Mouse (Mus musculus) lung, adult 2 months (tissue): ENCODE measurements around the gene Ankrd34a. TPM values are rescaled to one million over a fixed set of nuclear protein-coding genes. Genes with fewer than 3 reads are reported as not detected.

Experiments used
- DNase-seq: peaks from one replicate; pipeline ENCODE4 v3.0.0; 2022
- H3K4me1 ChIP-seq: fragments of 200-500 bp; 2 replicates; pipeline ENCODE4 v1.6.1; 2011; ENCODE audit warnings: low read length; ENCODE audit not compliant: control insufficient read depth, insufficient read depth
- H3K4me3 ChIP-seq: fragments of 200-500 bp; replicated peaks from 2 replicates; pipeline ENCODE3; 2011; ENCODE audit warnings: low read depth, mild to moderate bottlenecking, control low read depth, low read length; ENCODE audit errors: extremely low read depth
- CTCF ChIP-seq: fragments of 200-500 bp; IDR thresholded peaks from 2 replicates; pipeline ENCODE4 v1.5.1; 2011; ENCODE audit warnings: mild to moderate bottlenecking, low read length, control low read depth; ENCODE audit not compliant: insufficient read depth
- POLR2A ChIP-seq: fragments of 200-500 bp; IDR thresholded peaks from 2 replicates; pipeline ENCODE4 v1.6.1; 2011; ENCODE audit warnings: low read depth, mild to moderate bottlenecking, control low read depth, low read length, borderline replicate concordance; ENCODE audit errors: extremely low read depth
- WGBS: fragments of 180-500 bp; shearing (Covaris S2); methylation state at CpG from one replicate; pipeline ENCODE4 v1.1.7; 2018; 5-methylcytosine and 5-hydroxymethylcytosine counted together
- polyA plus RNA-seq: library from polyadenylated mRNA; depleted of rRNA; stranded (reverse); fragments of >200 nt; gene quantifications from 2 replicates; pipeline ENCODE4 v1.2.3, GENCODE M21; 2012

The Ankrd34a gene
- polyA plus RNA-seq, 1 experiment: 0.44 TPM

- Histone ChIP-seq H3K4me1 (peaks cover 31% of the 10 kb centered on the region), H3K4me3 (no peak overlapping the region)
- WGBS: 64% methylated on average over 12 of the region's 12 CpGs
- no peak for TF ChIP-seq CTCF
- no peak for TF ChIP-seq POLR2A
- DNase-seq: peak; percentile 12
Measured at GRCm38 (mm10) chr3:96578561-96579238, 17.7 kb upstream of the Ankrd34a start.

- WGBS: 72% methylated on average over 4 of the region's 4 CpGs
- Histone ChIP-seq H3K4me1 (peaks cover 31% of the 10 kb centered on the region), H3K4me3 (peak overlapping the region; percentile 35)
- DNase-seq: peak; percentile 13
- no peak for TF ChIP-seq CTCF
- no peak for TF ChIP-seq POLR2A
Measured at GRCm38 (mm10) chr3:96579239-96579750, 17.1 kb upstream of the Ankrd34a start.

GRCm38 (mm10) chr3:96579885-96580454 is 16.5 kb upstream of the Ankrd34a start:
- WGBS: 5% methylated on average over 16 of the region's 16 CpGs
- H3K4me3 ChIP-seq: peak overlapping the region; percentile 35

GRCm38 (mm10) chr3:96581141-96581540 is 15.3 kb upstream of the Ankrd34a start:
- Histone ChIP-seq H3K4me3 (no peak overlapping the region), H3K4me1 (peaks cover 19% of the 10 kb centered on the region)
- TF ChIP-seq CTCF: no peak
- no peak for TF ChIP-seq POLR2A
- WGBS: 77% methylated on average over 6 of the region's 6 CpGs
- peak; percentile 3 for DNase-seq

More at GRCm38 (mm10) chr3:96579885-96580454, 16.5 kb upstream of the Ankrd34a start:
- H3K4me1 ChIP-seq: peaks cover 31% of the 10 kb centered on the region
- DNase-seq: peak; percentile 90
- TF ChIP-seq CTCF: peak; percentile 100
- peak; percentile 46; the same call in 1 of the 2 replicates for TF ChIP-seq POLR2A

- WGBS: 84% methylated on average over 16 of the region's 16 CpGs
- H3K4me1 ChIP-seq: peaks cover 17% of the 10 kb centered on the region
- no peak overlapping the region for H3K4me3 ChIP-seq
- TF ChIP-seq CTCF (no peak), POLR2A (no peak)
- no peak for DNase-seq
Measured at GRCm38 (mm10) chr3:96581771-96582515, 14.5 kb upstream of the Ankrd34a start.

- 91% methylated on average over 5 of the region's 5 CpGs for WGBS
- no peak overlapping the region for H3K4me3 ChIP-seq
- peaks cover 9% of the 10 kb centered on the region for H3K4me1 ChIP-seq
- no peak for DNase-seq
- no peak for TF ChIP-seq POLR2A
- no peak for TF ChIP-seq CTCF
Measured at GRCm38 (mm10) chr3:96583386-96583785, 13.1 kb upstream of the Ankrd34a start.

- Histone ChIP-seq H3K4me1 (no peaks in the 10 kb centered on the region; the same call in 1 of the 2 replicates), H3K4me3 (no peak overlapping the region)
- WGBS: 82% methylated on average over 4 of the region's 4 CpGs
- no peak for DNase-seq
- TF ChIP-seq CTCF: no peak
- no peak for TF ChIP-seq POLR2A
Measured at GRCm38 (mm10) chr3:96590657-96591056, 5.8 kb upstream of the Ankrd34a start.

- peaks cover 10% of the 10 kb centered on the region for H3K4me1 ChIP-seq
- H3K4me3 ChIP-seq: peak overlapping the region; percentile 90
- WGBS: under 1% methylated on average over 10 of the region's 10 CpGs
- TF ChIP-seq POLR2A (no peak), CTCF (no peak)
- DNase-seq: no peak
Measured at GRCm38 (mm10) chr3:96593374-96593773, 3.1 kb upstream of the Ankrd34a start.

- TF ChIP-seq CTCF (no peak), POLR2A (peak; percentile 77; the same call in 1 of the 2 replicates)
- H3K4me3 ChIP-seq: peak within 1 kb of the TSS; percentile 90
- WGBS: under 1% methylated on average over 37 of the region's 38 CpGs
- H3K4me1 ChIP-seq: peaks cover 10% of the 10 kb centered on the region
- peak; percentile 95 for DNase-seq
Measured at GRCm38 (mm10) chr3:96593790-96594560, 2.5 kb upstream of the Ankrd34a start, which contains the start of gene Polr3gl. TSS of gene Polr3gl (minus strand) at chr3:96594181.
